Mouse (Mus musculus): ENCODE results near the gene Gm21987.
"Not testable (repeated sequence)": the region's sequence is repeated elsewhere in the genome, so short reads cannot be mapped to it uniquely, and the experiment has no call there.

The Gm21987 gene

DNA sequence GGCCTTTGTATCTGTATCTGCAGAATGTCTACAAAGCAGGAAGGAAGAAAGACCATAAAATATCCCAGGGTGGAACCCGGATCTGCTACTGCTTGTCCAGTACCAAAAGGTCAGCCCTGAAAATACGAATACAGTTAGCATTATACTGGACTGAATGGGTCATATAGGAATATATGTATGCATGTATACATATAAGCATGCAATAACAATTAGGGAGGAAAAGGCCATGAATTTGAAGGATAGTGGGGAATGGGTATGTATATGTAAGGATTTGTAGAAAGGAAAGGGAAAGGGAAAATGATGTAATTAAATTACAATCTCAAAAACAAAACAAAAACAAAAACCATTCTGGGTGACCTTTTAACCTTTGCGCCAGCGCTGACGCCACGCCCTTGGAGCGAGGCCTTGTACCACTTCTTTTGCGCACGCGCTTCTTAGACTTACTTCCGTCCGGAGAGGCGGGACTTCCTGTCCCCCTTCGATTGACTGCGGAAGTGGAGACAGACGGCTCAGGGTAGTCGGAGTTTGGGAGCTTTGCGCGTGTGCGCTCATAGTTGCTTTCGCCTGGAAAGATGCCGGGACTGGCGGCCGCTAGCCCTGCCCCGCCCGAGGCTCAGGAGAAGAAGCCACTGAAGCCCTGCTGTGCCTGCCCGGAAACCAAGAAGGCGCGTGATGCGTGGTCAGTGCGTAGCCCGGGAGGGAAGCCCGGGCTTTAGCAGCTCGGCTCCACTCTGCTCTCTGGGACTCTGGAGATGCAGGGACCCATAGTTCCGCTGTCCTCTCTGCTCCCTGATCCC lies at the start of gene Gm21987, which contains the start of gene Cox17:
Gm21987 (plus strand) TSS at position 512 of the 797 bp plus-strand sequence.
Cox17 (plus strand) TSS at position 463 of the 797 bp plus-strand sequence.
- peak; percentile 95 for DNase-seq (ENCODE audit: low read depth)

DNA sequence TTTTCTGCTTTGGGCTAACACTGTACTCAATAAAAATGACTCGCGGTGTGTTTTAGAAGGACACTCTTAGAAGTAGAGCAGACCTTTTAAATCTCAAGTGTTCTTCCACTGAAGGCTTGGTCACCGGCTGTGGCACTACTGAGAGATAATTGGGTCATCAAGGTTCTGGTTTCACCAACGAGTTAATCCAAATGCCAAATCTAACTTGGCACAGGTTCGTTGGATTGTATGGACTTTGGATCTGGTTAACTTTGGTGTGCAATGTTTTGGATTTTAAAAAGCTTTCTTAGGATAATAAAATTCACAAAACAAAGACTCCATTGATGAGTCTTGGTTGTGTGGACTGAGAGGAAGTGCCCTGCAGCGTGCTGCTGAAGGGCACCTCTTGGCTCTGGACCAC lies 48.4 kb upstream of the Gm21987 start:
- no peak for DNase-seq (ENCODE audit: low read depth)

DNA sequence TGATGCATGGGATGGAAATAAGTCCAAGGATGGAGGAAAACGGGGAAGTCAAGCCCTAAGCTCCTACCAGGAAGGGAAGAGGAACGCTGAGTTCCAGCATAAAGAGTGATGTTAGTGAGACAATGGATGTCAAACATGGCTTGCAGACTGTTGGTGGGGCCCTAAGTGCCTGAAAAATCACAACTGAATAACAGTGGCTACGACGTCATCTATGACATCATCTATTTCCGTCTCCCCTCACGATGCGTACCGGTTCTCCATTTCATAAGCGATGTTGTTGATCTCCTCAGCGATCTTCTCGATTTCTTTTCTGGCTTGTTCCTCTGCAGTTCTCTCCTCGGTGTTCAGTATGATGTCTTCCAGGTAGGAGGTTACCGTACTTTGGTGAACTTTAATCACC lies 44.5 kb upstream of the Gm21987 start:
- DNase-seq (ENCODE audit: low read depth) = no peak

DNA sequence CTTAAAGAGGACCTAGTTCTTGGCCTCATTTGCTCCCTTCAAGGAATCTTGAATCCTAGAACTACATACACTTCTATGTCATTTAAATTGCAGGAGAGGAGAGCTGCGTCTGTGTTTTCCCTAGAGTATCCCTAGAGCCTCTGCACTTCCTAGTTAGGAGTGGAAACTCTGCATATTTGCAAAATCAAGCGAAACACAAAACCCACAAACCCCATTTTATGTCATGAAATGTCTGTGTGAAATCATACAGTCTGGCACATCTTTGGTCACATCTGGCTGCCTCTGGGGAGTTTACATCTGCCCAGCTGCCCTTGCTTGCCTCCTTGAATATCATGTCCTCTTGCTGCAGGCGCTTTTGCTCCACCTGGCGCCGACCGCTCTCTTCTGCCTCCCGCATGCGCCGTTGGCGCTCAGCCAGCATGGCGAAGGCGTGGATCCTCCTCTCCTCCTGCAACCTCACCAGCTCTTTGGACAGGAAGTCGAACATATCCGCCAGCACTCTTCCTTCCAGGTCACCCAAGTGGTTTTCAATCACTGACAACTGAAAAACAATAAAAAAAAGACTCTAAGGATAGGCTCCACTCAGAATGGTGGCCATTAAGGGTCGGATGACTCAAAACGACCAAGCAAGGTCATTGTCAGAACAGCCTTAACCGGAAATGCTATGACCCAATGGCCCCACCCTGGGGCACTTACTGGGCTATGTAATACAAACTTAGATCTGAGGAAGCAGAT lies 42.2 kb upstream of the Gm21987 start:
- no peak for DNase-seq (ENCODE audit: low read depth)

DNA sequence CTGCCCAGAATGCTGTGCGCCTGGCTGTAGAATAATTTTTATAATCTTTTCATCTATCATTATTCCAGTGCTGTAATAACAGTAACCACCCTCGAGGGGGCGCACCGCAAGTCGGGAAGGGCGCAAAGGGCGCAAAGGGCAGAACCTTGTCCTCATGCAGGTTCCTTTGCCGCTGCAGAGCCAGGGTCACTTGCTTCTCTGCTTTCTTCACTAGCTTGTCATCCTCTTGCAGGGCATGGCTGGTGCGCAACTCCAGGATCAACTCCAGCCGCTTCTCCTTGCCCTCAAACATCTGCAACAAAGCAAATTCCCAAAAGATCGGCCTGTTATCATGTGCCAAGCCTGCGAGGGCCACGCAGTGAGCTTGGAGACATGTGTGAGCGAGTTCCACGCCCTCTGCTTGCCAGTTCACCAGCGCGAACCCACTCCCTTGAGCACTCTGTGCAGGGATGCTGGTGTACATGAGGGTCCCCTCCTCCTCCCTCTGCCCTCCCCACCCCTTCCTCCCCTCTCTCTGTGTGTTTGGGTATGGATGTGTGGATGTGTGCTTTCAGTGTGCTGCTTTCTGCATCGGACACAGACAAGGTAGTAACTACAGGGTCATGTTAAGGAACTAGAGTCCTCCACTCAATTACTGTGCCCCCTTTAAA lies 40.1 kb upstream of the Gm21987 start:
- peak; percentile 2 for DNase-seq (ENCODE audit: low read depth)

DNA sequence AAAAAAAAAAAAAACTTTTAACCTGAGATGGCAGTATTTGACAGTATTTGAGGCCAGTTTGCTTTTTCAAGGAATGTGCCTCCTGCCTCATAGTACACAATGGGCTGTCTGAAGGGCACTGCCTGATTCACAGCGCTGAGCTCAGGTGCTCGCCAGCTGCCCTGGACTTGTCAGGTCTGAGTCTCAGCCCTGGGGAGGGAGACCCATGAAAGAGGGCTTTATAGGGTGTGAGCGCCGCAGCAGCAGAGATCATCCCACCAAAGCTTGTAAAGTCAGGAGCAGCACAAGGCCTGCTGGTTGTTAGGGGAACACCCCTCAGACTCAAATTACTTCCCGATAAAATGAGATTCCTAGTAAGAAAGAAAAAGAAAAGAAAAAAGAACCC lies 39.6 kb upstream of the Gm21987 start:
- no peak for DNase-seq (ENCODE audit: low read depth)

DNA sequence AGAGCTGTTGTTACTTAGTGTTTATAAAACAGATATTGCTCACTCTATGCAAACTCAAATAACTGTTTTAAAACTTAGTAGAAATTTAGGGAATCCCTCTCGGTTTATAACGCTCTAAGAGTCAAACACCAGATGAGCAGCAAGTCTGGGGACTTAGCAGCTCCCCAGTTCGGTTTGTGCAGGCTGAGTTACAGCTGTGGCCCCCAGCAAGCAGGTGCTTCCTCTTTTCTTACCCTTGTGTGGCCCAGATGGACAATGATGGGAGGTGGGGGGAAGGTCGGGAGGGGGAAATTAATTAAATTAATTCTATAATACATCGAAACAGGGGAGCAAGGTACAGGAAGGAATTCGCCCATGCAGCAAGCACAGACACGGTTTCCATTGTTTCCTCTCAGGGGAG lies 39.2 kb upstream of the Gm21987 start:
- DNase-seq (ENCODE audit: low read depth) = no peak

DNA sequence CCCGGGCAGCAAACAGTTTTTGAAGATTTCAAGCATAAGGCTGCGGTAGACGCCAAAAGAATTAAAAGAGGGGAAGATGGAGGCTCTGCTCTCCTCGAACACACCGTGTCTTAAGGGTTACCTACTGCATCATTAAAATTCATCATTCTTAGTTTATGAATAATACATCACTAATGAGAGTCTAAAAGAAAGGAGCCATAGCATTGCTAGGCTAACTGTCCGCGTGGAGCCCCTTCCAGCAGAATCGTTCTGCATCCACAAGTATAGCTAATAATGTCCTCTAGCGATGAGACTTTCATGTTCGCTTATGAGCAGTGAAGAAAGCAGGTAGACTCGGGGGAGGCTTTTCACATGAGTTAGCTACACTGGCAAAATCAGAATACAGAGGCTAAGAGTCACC lies 38.6 kb upstream of the Gm21987 start:
- DNase-seq (ENCODE audit: low read depth) = no peak

DNA sequence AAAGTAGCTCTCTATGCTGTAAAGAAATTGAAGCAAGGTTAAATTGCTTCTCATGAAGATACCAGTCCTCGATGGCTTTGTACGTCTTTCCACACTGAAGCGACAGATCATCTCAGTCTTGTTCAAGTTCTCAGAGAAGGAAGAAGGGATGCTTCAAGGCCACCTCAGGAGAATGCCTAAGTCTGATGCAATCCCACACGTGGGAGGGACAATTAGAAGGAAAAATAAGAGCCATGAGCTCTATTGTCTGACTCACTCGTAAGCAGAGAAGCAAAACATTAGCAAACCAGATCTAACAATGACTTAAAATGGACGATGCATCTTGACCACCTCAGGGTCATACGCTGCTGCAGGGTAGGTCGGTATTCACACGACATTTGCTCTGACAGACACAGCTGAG lies 28.3 kb upstream of the Gm21987 start:
- DNase-seq (ENCODE audit: low read depth) = no peak

DNA sequence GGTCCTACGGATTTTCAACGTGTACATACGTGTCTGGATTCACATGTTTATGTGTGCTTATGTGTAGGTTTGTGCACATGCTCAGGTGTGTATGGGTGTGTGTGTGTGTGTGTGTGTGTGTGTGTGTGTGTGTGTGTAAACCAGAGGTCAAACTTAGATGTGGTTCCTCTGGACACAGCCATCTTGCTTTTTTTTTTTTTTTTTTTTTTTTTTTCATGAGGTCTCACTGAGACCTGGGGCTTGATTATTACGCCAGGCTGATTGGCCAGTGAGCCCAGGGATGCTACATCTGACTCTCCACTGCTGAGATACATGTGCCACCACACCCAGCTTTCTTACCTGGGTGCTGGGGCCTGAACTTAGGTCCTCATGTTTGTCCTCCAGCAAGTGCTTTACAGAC lies 27.8 kb upstream of the Gm21987 start:
- DNase-seq (ENCODE audit: low read depth) = no peak

DNA sequence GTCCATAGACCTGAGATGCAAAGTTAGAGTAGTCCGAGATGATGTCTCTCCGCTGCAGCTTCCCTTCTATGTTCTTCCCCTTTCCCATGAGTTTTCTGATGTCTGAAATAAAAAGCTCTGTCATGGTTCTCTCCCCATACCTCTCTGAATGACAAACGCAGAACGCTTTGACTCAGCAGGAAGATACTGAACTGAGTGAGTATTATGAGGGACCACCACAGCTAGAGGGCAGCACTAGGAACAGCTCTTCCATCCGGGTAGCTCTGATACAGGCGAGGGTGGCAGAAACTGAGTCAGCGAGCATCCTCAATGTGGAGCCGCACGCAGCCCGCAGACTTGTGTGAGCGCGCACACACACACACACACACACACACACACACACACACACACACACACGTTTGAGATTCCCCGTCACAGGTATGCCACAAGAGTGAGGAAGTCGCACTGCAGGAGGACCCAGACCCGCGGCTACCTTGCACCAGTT lies 25.3 kb upstream of the Gm21987 start:
- peak; percentile 66 for DNase-seq (ENCODE audit: low read depth)

DNA sequence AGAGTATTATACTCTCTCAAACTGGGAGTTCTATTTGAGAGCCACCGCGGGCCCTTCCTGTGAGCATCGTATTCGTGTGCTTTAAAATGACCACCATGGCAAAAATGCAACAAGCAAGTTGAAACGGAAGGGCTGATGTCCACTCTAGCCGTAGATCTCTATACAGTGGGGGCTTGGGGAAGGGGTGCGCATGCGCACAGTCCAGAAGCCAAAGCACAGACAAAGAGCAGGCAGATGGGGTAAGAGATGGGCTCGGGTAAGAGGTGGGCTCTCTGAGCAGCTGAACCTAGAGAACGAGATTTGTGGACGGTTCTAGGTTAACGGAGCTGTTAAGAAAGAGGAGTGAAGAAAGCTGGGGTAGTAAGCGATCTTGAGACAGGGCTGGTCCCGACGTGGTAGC lies 22.5 kb upstream of the Gm21987 start:
- DNase-seq (ENCODE audit: low read depth) = no peak

DNA sequence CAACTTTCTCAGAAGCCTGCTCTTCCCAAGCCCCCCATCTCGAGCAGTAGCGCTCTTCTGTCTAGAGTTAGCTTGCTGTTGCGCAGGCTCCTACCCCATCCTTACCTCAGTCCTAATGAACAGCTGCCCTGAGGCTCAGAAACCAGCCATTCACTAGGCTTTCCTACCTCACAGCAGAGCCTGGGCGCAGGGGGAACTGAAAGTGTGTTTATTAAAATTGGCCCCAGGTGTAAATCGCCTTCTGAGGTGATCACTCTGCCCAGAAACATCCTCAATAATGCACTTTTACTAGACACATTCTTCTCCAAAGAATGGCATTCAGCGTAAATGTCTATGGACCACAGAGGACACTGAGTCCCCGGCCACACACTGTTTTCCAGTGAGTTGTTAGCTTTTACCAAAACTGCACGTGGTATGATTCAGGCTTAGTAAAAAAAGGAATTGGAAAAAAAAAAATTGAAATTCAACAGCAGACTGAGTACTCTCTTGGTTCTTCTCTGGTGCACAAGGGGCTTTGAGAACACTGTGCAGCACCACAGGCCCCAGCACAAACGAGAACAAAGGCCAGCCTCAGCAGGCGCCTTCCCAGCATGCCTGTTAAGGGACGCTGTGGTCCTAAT lies 20.0 kb upstream of the Gm21987 start:
- DNase-seq (ENCODE audit: low read depth) = no peak

DNA sequence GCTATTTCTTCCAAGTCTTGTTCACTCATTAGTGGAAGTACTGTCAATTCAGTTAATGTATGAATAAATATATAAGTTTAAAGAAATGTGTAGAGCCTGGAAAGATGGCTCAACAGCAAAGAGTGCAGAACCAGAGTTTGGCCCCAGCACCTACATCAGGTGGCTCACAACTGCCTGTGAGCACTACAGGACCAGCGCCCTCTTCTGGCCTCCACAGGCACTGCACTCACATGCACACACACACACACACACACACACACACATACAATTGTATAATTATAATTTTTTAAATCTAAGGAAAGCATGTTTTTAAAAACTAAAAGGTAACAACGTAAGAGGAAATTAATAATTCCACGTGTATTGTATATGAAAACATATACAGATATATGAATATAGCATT lies 17.5 kb upstream of the Gm21987 start:
- DNase-seq (ENCODE audit: low read depth) = no peak

DNA sequence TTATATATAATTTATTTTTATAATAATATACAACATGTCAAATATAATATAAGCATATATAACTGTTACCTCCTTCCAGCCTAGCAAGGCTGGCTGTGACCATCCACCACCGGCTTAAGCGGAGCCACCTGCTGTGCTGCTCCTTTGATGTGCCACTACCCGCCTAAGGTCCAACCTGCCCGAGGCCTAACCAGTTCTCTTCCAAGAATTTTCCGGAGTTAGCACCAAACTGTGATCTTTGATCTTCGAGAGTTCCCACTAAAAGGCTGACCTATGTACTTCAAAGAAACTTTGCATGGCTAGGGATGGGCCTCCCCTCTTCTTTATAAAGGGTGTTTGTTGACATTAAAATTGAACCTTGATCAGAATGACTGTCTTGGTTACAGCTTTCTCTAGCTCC lies 12.4 kb upstream of the Gm21987 start:
- DNase-seq (ENCODE audit: low read depth) = no peak

DNA sequence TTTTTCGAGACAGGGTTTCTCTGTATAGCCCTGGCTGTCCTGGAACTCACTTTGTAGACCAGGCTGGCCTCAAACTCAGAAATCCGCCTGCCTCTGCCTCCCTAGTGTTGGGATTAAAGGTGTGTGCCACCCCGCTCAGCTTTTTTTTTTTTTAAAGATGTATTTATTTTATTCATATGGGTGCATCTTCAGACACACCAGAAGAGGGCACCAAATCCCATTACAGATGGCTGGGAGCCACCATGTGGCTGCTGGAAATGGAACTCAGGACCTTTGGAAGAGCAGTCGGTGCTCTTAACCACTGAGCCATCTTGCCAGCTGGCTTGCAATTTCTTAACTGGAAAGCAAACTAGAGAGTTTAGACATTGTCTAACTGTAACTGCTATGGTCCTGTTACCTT lies 8.8 kb upstream of the Gm21987 start:
- DNase-seq (ENCODE audit: low read depth) = not testable (repeated sequence)

DNA sequence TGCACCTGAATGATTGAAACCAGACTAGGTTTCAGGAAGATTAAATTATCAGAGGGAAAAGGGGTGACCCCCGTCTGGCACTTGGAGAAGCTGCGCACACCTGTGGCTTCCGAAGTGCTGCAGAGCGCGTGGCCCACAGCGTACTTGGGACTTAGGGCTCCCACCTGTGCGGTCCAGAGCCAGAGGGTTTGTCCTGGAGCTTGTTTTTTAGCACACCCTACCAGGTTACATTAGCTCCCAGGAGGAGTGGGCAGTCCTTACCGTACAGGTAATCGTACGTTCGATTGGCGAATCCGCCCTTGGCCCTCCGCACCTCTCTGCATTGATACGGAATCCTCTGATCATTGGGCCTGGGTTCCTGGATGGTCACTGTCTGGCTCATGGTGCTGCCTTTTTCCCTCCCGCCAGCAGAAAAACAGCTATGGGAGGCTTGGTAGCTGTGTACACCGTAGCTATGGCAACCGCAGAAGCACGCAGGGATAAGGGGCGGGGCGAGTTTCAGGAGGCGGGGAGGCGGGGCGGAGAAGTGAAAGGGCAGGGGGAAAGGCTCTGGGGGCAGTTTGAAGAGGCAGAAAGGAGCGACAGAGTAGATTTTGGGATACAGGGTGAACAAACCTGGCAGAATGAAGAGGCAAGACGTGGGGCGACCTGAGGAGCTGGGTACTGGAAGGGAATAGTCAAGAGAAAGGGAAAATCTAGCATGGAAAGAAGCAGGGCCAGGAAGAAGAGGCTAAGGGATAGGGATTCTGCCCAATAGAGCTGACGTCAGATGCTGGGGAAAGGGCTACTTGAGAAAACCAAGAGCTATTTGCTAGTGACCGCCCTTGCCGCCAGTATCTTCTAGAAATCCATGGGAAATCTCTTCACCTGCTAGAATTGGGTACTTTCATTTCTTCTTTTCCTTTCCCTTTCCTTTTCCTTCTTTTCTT lies 5.2 kb upstream of the Gm21987 start, which contains the start of gene Maats1:
Maats1 (minus strand) TSS at position 748 of the 929 bp plus-strand sequence.
- DNase-seq (ENCODE audit: low read depth) = peak; percentile 42

DNA sequence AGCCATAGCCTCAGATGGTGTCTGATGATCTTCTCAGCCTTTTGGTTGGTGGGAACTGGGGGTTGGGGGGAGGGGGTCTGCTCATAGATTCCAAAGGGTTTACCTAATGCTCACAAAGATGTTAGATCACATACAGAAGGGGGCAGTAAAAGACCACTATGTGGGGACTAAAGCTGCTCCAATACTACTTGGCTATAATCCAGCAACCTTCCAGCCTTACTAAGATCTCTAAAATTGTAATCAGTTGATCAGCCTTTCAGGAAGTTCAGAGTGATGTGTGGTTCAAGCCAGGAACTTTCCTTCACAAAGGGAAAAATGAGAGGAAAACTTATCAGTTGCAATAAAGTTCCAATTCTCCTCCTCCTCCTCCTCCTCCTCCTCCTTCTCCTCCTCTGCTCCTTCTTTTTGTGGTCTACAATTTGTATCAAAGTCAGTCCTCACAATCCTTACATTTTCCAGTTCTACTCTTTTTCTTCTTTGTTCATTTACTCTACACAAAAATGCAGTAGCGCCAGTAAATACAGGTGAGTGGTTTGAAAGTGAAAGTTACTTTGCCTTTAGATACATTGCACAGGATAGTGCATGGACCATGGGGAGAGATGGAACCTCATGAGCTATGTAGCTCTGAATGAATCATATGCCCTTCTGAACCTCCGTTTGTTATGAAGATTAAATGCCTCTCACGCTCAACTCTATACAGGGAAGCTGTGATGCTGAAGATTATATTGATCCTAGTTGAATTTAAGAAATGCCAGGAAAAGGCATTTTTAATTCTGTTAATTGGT lies 1.7 kb upstream of the Gm21987 start:
- peak; percentile 34 for DNase-seq (ENCODE audit: low read depth)

DNA sequence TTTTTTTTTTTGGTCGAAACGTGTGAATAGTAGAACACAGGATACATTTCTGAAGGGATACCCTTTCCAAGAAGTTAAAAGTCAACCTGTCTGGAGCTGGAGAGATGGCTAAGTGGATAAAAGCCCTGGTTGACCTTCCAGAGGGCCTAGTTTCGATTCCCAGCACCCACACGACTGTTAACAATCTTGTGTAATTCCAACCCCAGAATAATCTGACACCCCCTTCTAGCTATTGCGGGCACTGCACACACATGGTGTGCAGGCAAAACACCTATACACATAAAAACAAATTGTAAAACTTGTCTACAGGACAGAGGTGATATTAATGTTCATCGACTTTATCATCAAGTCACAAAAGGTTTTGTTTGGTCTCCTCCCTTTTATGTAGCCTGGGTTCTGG lies 748 bp downstream of the Gm21987 start:
- no peak for DNase-seq (ENCODE audit: low read depth)

DNA sequence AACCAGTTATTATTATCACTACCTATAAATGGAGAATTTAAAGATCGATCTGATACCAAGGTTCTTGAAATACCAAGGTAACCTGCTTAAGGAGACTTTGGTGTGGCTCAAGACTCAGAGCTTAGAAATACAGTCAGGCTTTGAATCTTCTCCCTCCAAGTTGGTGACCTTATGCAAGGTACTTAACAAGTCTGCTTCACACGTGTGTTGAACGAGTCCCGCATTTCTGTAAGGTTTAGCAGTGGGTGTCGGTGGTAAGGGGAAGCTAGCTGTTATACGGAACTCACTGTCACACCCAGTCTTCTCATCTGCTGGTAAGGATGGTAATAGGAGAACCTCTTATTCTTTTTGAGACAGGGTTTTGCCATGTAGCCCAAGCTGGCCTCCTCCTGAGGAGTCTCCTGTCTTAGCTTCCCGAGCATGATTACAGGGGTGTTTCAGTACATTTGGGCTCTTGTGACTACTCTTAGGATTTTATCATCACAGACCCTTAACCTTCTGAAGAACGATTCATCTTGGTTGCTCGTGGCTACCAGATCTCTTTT lies 1.4 kb downstream of the Gm21987 start:
- DNase-seq (ENCODE audit: low read depth) = no peak

Data from naive thymus-derived CD4-positive, alpha-beta T cell, adult 2 months (primary cell).